Mouse (Mus musculus): ENCODE measurements around the gene Ago3.
A peak's percentile ranks its signal among the peaks of the same experiment; 100 is the strongest.

Gene Ago3

DNA sequence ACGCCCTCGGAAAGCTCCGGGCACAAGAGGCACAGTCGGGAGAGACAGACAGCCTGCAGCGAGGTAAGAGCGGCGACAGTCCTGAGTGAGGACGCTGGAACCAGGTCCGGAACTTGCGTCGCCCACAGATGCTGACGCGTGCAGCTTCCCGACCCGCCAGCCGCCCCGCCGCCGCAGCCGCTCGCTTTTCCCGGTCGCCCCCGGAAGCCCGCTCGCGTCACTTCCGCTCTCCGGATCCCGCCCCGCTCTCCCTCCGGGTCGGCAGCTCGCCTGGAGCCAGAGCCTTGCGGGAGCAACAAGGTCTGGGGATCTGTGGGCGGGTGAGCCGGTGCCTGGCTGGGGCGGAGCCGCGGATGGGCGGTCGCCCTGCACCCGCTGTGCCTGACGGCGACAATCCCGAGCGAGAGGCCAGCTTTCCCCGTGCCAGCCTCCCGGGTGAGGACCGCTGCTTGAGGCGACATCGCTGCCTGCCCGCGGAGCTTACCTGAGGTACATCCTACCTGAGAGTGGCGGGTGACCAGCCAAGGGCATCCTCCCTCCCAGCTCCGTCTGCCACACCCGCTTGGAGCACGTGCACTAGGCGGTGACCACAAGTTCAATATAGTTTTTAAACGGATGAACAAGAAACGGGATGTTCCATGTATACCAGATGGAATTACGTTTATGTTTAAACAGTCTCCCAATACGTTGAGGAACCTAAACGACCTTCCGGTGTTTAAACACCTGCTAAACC, at the start of gene Ago3:
Gene Ago3 (minus strand): TSS at position 210 of the 733 bp plus-strand sequence.
- peak; percentile 97 to 98 for DNase-seq (ENCODE audit: inconsistent age in 2 of 2, low spot score in 1 of 2)

DNA sequence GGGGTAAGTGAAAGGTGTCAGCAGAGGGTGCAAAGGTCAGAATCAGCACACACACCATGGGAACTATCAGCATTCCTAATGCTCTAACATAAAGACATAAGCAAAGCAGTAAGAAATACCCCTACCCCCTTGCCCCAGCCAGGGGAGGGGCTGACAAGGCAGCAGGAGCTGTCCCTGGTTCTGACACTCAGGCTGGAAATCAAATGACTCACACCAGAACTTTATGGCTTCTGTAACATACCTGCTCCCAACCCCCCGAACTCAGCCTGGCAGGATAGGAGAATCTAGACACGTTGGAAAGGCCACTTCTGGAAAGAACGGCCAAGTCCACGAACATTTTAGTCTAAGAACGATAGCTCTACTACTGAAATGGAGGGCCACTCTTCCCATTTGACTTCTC, 43.7 kb upstream of the Ago3 start:
- DNase-seq (ENCODE audit: inconsistent age in 2 of 2, low spot score in 1 of 2) = no peak

DNA sequence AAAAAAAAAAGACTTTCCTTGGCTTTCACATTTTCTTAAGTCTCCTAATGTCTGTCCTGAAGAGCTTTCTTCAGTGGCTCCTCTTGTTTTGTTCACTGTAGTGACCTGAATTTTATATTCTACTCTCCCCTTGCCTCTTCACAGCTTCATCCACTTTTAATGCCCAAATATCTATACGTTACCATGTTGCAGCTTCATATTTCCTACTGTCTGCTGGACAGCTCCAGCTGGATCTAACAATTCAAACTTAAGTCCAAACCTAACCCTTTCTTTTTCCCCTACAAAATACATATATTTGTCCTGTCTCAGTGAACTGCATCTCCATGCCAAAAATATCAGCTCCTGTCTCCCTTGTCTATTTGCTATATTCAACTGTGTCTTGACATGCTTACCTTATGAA, 40.0 kb upstream of the Ago3 start:
- no peak for DNase-seq (ENCODE audit: inconsistent age in 2 of 2, low spot score in 1 of 2)

DNA sequence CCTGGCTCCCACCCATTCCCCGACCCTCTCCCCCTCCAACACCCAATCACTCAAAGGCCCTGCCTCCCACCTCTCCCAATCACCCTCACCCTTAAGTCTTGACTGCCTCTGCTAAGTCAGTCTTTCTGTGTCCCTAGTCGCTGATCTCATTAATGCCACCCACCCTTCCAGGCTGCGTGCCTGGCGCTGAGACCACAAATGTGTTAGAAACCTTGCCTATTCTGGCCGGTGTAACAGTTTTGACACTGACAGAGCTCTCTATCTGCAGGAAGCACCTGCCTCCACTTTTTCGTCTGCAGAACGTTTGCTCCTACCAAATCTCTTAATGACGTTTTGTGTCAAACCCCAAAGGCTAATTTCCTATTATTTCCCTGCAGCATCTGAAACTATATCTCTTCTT, 39.6 kb upstream of the Ago3 start:
- no peak for DNase-seq (ENCODE audit: inconsistent age in 2 of 2, low spot score in 1 of 2)

DNA sequence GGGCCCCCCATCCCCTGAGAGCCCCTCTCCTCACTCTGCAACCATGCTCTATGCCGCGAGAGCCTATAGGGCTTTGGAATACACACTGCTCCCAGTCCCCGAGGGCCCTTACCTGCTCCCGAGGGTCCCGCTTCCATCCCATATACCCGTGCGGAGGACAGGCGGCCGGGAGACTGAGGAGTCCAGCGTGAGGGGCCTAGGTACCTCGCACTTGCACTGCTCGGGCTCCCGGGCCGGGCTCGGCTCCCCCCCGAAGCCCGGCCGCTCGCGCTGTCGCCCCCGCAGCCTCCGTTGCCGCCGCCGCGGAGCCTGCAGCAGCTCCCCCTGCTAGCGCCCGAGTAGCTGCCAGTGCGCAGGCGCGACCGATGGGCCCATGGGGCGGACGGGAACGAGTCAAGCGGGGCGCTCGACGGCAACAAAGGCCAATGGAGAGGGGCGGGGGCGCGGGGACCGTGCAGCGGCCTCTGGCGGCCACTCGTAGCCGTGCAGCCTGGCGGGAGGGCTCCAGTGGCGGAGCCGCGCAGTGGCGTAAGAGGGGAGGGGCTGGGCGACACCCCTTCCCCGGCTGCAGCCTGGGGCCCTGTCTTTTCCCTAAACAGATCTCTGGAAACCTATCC, 39.0 kb upstream of the Ago3 start, which contains the start of gene Ago1:
Gene Ago1 (minus strand): TSS at position 299 of the 617 bp plus-strand sequence.
- peak; percentile 96 to 98 for DNase-seq (ENCODE audit: inconsistent age in 2 of 2, low spot score in 1 of 2)

DNA sequence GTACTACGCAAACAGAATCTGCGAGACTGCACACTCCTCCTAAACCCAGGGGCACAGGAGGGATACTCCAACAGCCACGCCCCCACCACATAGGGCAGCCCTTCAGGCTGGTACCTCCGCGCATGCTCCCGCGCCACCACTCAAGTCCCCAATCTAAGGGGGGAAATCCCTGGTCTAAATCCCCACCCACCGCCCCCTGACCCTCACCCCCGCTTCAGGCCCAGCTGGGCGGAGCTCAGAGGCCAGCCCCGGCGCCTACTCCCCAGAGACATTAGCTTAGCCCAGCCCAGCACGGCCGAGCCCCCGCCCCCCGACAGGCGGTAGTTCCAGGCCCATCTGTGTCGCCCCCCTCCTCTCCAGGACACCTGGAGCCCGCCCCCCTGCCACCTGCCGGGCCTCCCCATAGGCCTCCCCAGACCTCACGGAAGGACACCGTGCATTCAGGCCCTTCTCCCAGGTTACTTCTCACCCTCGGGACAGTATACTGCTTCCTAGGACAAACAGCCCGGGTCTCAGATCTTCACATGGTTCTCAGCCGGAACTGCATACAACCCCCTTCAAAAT, 38.4 kb upstream of the Ago3 start:
- peak; percentile 73 to 88 for DNase-seq (ENCODE audit: inconsistent age in 2 of 2, low spot score in 1 of 2)

DNA sequence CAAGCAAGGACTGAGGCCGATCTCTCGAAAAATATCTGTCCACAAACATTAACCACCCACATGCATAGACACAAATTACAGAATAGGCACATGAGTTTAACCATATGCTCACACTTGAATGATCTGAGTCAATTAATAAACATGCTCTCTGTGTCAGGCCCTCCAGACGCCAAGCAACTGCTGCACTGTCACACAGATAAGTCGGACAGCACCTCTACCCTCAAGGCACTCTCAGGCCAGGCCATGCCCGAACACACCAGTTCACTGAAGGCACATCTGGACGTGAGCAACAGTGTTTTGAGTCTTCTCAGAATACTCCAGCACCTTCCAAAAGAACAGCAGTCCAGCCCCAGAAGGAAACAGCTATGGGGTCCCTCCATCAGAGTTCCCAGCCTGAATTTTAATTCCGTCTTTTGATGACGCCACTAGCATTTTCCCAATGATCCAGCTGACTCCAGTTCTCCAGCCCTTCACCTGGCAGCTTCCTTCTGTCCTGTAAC, 36.9 kb upstream of the Ago3 start:
- DNase-seq (ENCODE audit: inconsistent age in 2 of 2, low spot score in 1 of 2) = no peak

DNA sequence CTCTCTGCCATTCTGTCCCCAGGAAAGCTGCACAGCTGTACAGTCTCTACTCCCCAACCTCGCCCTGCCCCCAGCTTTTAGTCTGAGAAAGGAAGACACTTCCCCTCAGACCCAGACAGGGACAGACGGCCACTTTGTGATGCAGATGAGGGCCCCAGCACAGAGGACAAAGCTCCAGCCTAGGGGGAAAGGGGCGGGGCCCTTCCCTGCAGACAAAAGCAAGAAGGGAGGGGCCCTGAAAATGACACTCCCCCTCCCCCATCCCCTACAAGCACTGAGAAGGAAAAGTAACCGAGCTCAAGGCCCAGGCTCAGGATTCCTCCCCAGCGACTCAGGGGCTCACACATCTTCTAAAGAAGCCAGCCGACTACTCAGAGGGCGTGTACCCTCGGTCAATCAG, 36.5 kb upstream of the Ago3 start:
- DNase-seq (ENCODE audit: inconsistent age in 2 of 2, low spot score in 1 of 2) = peak in 1 of 2 experiments; percentile 13

DNA sequence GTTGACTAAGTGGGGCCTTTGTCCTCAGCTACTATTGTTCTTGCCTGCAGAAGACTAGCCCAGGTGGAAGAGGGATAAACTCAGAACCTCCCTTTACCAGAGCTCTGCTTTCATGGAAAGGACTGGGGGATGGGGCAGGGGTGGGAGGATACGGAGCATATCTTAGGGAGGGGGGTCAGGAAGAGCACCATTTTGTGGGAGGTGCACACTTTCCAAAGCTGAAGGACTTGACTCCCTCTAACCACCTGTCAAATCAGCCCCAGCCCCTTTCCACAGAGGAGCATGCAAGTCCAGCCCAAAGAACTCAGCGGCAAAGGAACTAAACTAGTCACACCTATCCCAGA, 35.5 kb upstream of the Ago3 start:
- DNase-seq (ENCODE audit: inconsistent age in 2 of 2, low spot score in 1 of 2) = no peak

DNA sequence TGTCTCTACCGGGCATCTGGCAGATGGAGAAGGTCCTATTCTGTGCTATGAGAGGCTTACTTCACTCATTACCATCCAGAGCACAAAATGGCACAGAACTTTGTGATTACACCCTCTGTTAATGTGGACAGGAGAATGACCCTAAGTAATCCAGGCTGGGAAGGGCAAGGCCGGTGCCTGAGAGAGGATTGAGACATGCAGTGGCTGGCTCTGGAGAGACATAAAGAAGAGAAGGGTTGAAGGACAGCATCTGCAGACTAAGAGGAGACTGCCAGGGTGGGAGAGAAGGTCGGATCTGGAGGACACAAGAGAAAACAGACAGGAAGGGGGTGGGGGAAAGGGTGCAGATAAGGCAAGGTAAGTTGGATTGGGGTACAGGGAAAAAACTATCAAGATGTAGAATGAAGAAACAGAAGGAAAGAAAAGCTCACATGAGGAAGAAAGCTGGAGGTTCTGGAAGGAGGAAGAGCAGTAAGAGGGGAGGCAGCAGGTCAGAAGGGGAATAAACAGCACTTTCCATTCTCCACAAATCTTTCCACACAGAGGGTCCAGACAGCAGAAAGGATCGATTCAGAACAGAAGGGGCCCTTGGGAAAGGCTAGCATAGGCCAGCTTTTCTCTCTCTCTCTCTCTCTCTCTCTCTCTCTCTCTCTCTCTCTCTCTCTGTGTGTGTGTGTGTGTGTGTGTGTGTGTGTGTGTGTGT, 35.0 kb upstream of the Ago3 start:
- peak in 1 of 2 experiments; percentile 56 for DNase-seq (ENCODE audit: inconsistent age in 2 of 2, low spot score in 1 of 2)

DNA sequence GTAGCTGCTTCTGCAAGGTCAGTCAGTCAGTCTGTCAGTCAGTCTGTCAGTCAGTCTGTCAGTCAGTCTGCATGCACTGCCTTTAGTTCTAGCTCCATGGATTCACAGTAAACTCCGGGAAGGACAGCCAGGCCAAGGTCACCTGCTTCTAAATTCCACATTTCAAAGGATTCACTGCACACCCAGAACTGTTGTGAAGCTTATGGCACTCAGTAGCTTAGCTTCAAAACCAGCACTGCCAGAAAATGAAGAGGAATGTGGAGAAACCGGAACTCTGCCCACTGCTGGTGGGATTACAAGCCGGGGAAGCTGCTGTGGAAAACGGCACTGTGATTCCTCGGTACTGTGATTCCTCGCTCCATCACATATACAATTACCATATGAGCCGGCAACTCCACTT, 26.1 kb upstream of the Ago3 start:
- DNase-seq (ENCODE audit: inconsistent age in 2 of 2, low spot score in 1 of 2) = no peak

DNA sequence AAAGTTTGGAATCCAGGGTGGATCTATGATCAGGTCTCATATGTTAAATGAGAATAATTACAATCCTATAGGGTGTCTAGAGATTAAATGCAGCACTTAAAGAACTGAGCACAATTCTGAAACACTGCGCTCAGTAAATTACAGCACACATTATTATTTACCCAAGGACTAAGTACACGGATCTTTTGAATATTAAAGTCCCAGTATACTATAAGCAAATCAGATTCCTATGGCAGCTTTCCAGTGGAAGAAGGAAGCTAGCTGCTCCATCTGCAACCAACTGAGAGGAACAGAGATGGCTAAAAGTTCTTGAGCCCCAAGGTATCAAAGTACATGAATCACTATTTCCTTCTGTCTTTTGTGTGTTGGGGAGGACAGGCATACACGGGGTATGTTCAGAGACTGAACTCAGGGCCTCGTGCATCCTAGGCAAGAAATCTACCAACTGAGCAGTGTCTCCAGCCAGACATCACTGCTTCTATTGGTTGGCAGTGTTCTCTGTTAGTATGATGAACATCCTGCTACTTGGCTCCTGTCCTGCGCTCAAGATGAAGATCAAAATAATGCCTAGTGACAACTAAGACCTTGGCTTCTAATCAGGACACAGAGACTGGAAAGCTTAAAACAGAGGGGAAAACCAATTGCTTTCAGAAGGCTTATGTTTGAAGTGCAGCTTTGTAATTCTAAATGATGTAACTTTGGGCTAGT, 25.3 kb upstream of the Ago3 start:
- DNase-seq (ENCODE audit: inconsistent age in 2 of 2, low spot score in 1 of 2) = peak in 1 of 2 experiments; percentile 30

DNA sequence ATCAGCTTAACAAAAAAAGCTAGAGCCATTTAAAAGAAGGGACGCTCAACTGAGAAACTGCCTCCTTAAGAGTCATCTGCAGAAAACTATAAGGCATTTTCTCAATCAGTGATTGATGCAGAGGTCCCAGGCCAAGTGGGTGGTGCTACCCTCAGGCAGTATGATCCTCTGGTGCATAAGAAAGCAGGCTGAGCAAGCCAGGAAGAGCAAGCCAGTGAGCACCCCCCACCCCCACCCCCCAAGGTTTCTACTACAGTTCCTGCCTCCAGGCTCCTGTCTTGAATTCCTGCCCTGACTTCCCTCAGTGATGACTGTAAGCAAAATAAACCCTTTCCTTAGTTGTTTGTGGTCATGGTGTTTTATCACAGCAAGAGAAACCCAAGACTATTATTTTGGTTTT, 20.9 kb upstream of the Ago3 start:
- no peak for DNase-seq (ENCODE audit: inconsistent age in 2 of 2, low spot score in 1 of 2)

DNA sequence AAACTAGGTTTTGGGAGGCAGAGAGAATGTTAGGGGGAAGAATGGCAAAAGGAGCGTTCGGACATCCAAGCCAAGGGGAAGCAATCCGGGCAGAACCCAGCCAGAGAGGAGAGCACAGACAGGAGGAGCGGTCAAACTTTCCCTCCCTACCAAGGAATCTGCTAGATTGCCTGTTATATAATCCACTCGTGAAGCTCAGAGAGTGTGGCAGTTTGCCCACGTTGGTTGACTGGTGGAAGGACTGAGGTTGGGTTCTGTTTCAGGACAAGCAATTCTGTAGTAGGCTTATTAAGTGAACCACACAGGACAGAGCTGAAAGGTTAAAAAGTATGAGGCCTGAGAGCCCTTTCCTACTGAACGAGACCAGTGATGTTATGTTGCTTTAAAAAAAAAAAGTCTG, 17.8 kb upstream of the Ago3 start:
- DNase-seq (ENCODE audit: inconsistent age in 2 of 2, low spot score in 1 of 2) = no peak

DNA sequence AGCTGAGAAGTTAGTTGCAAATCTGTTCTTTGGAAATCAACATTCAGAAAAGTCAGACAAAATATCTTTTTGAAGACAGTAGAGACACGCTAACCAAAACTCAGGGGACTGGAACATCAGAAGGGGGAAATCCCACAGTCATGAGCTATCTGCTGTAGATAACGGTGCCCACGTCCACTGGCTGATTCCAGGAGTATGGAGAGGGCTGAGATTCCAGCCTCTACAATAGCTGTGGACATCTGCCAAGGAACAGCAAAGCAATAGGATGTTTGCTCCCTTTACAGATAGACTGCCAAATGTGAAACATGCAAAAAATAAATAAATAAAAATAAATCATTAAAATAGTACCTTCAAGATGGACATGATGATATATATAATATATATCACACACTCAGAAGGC, 15.2 kb upstream of the Ago3 start:
- DNase-seq (ENCODE audit: inconsistent age in 2 of 2, low spot score in 1 of 2) = no peak

DNA sequence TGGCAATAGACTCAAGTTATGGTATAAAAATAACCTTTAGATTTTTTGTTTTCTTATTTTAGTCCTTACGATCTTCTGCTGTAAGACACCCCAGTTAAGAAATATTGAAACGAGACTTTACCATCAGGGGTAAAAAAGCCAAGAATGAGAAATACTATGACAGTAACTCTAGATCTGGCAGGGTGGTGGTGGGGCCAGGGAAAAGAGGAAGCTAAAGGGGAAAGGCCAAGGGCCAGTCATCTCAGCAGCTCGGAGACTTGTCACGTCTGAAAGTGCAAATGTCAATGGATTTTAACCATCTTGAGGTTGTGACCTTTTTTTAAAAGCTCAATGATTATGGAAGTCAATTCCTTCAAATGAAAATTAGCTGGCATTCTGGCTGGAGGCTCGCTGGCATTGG, 8.9 kb upstream of the Ago3 start:
- DNase-seq (ENCODE audit: inconsistent age in 2 of 2, low spot score in 1 of 2) = no peak

DNA sequence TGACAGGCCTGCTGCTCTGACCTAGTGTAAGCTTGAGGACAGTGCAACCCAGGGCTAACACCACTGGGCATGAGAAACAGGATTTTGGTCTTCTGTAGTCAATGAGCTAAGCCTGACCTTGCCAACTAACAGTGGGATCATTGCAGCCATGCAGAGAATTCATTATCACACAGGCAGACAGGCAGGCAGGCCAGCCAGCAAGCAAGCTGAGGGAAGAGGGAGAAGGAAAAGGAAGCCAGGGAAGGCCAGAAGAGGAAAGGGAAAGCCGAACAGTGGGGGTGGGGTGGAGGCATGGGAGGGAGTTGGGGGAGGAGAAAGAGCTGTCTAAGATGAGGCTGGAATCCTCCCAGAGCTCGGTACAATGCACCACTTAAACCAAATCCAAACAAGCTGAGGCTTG, 6.9 kb upstream of the Ago3 start:
- no peak for DNase-seq (ENCODE audit: inconsistent age in 2 of 2, low spot score in 1 of 2)

DNA sequence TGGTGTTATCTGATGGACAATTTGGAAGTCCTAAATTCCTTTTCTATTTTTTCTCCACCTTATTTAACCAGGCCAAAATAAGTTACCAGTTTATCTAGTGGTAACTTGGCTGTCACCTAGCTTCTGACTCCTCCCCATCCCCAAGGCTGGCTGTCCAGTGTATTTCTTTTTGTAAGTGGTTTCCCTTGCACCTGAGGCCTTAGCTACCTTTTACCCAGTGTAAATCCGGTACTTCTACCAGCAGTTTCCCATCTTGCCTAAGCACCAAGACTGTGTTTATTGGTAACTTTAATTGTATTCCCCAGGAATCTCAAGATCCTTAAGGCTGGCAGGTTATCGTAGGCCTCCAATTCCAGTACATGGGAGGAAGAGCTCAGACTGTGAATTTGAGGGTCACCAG, 4.7 kb upstream of the Ago3 start:
- no peak for DNase-seq (ENCODE audit: inconsistent age in 2 of 2, low spot score in 1 of 2)

DNA sequence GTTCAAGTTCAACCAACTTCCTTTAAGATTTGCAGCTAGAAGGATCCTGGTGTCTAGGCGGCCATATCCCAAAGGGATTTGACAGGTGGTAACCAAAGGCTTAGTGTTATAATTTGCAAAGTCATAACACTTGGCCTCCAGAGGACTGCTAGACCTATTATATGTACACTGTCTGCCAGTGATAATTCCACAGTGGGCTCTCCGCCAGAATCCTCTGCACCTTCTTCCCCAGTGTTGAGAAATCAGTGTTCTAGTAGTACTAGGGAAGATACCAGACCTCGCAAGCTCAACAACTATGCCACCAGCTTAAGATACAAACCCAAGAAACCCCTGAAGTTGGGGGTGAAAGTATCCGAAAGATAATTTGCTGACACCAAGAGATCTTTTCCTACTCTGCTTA, 3.8 kb upstream of the Ago3 start:
- DNase-seq (ENCODE audit: inconsistent age in 2 of 2, low spot score in 1 of 2) = no peak

DNA sequence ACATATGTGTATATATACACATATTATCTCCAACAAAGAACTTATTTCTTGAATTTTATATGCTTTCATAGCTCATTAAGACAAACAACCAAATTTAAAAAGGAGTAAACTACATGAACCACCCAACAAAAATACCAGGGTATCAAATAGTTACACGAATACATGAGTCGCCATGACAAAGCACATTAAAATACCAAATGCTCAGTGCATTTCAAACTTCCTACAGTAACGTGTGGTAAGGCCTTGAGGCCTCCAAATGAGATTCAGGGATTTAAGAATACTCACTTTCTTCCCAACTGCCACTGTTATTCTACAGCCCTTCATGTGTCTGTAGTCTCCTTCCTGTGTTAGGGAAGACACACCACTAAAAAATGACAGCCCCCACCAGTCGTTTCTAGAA, 2.4 kb upstream of the Ago3 start:
- DNase-seq (ENCODE audit: inconsistent age in 2 of 2, low spot score in 1 of 2) = no peak

DNA sequence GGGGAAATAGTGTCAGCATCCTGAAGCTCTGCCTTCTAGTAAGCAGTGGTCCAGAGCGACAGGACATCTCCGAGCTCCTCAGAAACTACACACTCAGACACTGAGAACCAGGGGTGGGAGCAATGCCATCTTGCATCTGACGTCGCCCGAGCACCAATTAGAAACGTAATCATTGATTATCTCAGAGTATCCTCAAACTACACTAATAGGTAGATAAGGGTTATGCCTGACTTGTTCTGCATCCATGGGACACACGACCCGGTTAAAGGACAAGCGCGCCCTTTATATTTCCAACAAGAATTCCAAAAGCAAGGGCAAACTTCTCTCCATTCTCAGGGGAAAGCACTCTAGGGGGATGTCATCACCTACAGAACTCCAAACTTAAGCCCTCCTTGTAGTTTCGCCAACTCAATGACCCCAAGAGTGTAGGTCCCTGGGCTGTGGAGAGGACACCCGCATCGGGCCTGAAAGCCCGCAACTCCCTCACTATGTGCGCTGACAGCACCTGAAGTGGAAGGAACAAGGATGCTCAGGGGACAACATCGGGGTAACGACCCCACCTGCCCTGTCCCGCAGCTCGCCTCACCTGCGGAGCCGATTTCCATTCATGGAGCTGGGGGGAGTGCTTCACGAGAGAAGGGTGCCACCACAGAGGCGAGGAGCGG, 542 bp downstream of the Ago3 start:
- no peak for DNase-seq (ENCODE audit: inconsistent age in 2 of 2, low spot score in 1 of 2)
